Mouse (Mus musculus): ENCODE data around the gene Psap. TPM values are rescaled to one million over a fixed set of nuclear protein-coding genes. Genes with fewer than 3 reads are reported as not detected.

Gene Psap
- polyA plus RNA-seq, 1 experiment from 2014 or later, result 223 TPM

GRCm38 (mm10) chr10:60349056-60349455 is 71.6 kb downstream of the Psap start:
- H3K4me3 ChIP-seq (replicated peaks; ENCODE audit: low read length), result no peak overlapping the region
- no peaks in the 10 kb centered on the region for H3K9me3 ChIP-seq (ENCODE audit: control insufficient read depth, low read length)
- H3K9ac ChIP-seq (replicated peaks; ENCODE audit: low read depth, low read length), result no peak overlapping the region
- peaks cover 6% of the 10 kb centered on the region; the same call in 1 of the 2 replicates for H3K27me3 ChIP-seq (replicated peaks; ENCODE audit: control insufficient read depth, insufficient read depth, low read length)
- no peaks in the 10 kb centered on the region for H3K36me3 ChIP-seq (ENCODE audit: control insufficient read depth, insufficient read depth)
- peaks cover 6% of the 10 kb centered on the region for H3K4me1 ChIP-seq (replicated peaks; ENCODE audit: control insufficient read depth, insufficient read depth, low read length)
- no peak for ATAC-seq
- 46% methylated on average over 6 of the region's 6 CpGs for WGBS
- no peak overlapping the region for H3K27ac ChIP-seq (ENCODE audit: low read length)
- no peak overlapping the region for H3K4me2 ChIP-seq (ENCODE audit: low read length)

- no peaks in the 10 kb centered on the region for H3K9me3 ChIP-seq (ENCODE audit: control insufficient read depth, low read length)
- H3K27me3 ChIP-seq (replicated peaks; ENCODE audit: control insufficient read depth, insufficient read depth, low read length), result peaks cover 6% of the 10 kb centered on the region; the same call in 1 of the 2 replicates
- peaks cover 6% of the 10 kb centered on the region for H3K4me1 ChIP-seq (replicated peaks; ENCODE audit: control insufficient read depth, insufficient read depth, low read length)
- no peak overlapping the region for H3K4me2 ChIP-seq (ENCODE audit: low read length)
- no peak overlapping the region for H3K9ac ChIP-seq (replicated peaks; ENCODE audit: low read depth, low read length)
- H3K36me3 ChIP-seq (ENCODE audit: control insufficient read depth, insufficient read depth), result no peaks in the 10 kb centered on the region
- WGBS, result 91% methylated on average over 5 of the region's 5 CpGs
- no peak for ATAC-seq
- no peak overlapping the region for H3K4me3 ChIP-seq (replicated peaks; ENCODE audit: low read length)
- H3K27ac ChIP-seq (ENCODE audit: low read length), result no peak overlapping the region
Measured at GRCm38 (mm10) chr10:60349644-60350043, 72.2 kb downstream of the Psap start.

GRCm38 (mm10) chr10:60350077-60350804 is 72.8 kb downstream of the Psap start:
- Histone ChIP-seq H3K9ac (replicated peaks; ENCODE audit: low read depth, low read length) (no peak overlapping the region), H3K9me3 (ENCODE audit: control insufficient read depth, low read length) (no peaks in the 10 kb centered on the region), H3K36me3 (ENCODE audit: control insufficient read depth, insufficient read depth) (no peaks in the 10 kb centered on the region), H3K27me3 (replicated peaks; ENCODE audit: control insufficient read depth, insufficient read depth, low read length) (peaks cover 6% of the 10 kb centered on the region; the same call in 1 of the 2 replicates), H3K27ac (ENCODE audit: low read length) (no peak overlapping the region), H3K4me1 (replicated peaks; ENCODE audit: control insufficient read depth, insufficient read depth, low read length) (peaks cover 6% of the 10 kb centered on the region), H3K4me3 (replicated peaks; ENCODE audit: low read length) (no peak overlapping the region), H3K4me2 (ENCODE audit: low read length) (no peak overlapping the region)
- no peak for ATAC-seq
- 44% methylated on average over 5 of the region's 5 CpGs for WGBS

- no peak overlapping the region for H3K27ac ChIP-seq (ENCODE audit: low read length)
- no peaks in the 10 kb centered on the region for H3K9me3 ChIP-seq (ENCODE audit: control insufficient read depth, low read length)
- H3K4me2 ChIP-seq (ENCODE audit: low read length), result no peak overlapping the region
- H3K4me3 ChIP-seq (replicated peaks; ENCODE audit: low read length), result no peak overlapping the region
- peaks cover 6% of the 10 kb centered on the region for H3K4me1 ChIP-seq (replicated peaks; ENCODE audit: control insufficient read depth, insufficient read depth, low read length)
- ATAC-seq, result no peak
- no peak overlapping the region for H3K9ac ChIP-seq (replicated peaks; ENCODE audit: low read depth, low read length)
- H3K27me3 ChIP-seq (replicated peaks; ENCODE audit: control insufficient read depth, insufficient read depth, low read length), result peaks cover 6% of the 10 kb centered on the region; the same call in 1 of the 2 replicates
- WGBS, result 40% methylated on average over 3 of the region's 3 CpGs
- H3K36me3 ChIP-seq (ENCODE audit: control insufficient read depth, insufficient read depth), result no peaks in the 10 kb centered on the region
Measured at GRCm38 (mm10) chr10:60350805-60351167, 73.4 kb downstream of the Psap start.

GRCm38 (mm10) chr10:60351248-60351647 is 73.8 kb downstream of the Psap start:
- Histone ChIP-seq H3K4me2 (ENCODE audit: low read length) (no peak overlapping the region), H3K36me3 (ENCODE audit: control insufficient read depth, insufficient read depth) (no peaks in the 10 kb centered on the region), H3K9ac (replicated peaks; ENCODE audit: low read depth, low read length) (no peak overlapping the region), H3K27ac (ENCODE audit: low read length) (no peak overlapping the region), H3K27me3 (replicated peaks; ENCODE audit: control insufficient read depth, insufficient read depth, low read length) (peaks cover 6% of the 10 kb centered on the region; the same call in 1 of the 2 replicates), H3K9me3 (ENCODE audit: control insufficient read depth, low read length) (no peaks in the 10 kb centered on the region), H3K4me3 (replicated peaks; ENCODE audit: low read length) (no peak overlapping the region), H3K4me1 (replicated peaks; ENCODE audit: control insufficient read depth, insufficient read depth, low read length) (peaks cover 6% of the 10 kb centered on the region)
- WGBS, result 18% methylated on average over 3 of the region's 3 CpGs
- ATAC-seq, result no peak

GRCm38 (mm10) chr10:60351761-60352455 is 74.5 kb downstream of the Psap start:
- H3K9me3 ChIP-seq (ENCODE audit: control insufficient read depth, low read length), result no peaks in the 10 kb centered on the region
- no peak overlapping the region for H3K27ac ChIP-seq (ENCODE audit: low read length)

More at GRCm38 (mm10) chr10:60351761-60352455, 74.5 kb downstream of the Psap start:
- Histone ChIP-seq H3K4me2 (ENCODE audit: low read length) (no peak overlapping the region), H3K4me1 (replicated peaks; ENCODE audit: control insufficient read depth, insufficient read depth, low read length) (no peaks in the 10 kb centered on the region), H3K27me3 (replicated peaks; ENCODE audit: control insufficient read depth, insufficient read depth, low read length) (no peaks in the 10 kb centered on the region), H3K4me3 (replicated peaks; ENCODE audit: low read length) (no peak overlapping the region), H3K9ac (replicated peaks; ENCODE audit: low read depth, low read length) (no peak overlapping the region), H3K36me3 (ENCODE audit: control insufficient read depth, insufficient read depth) (no peaks in the 10 kb centered on the region)
- no peak for ATAC-seq
- 45% methylated on average over 7 of the region's 7 CpGs for WGBS

Other genes with a start within 250 kb of the Psap start
- 52.6 and 68.6 TPM in 2 replicates for gene Spock2, start 171.4 kb upstream of the Psap start, polyA plus RNA-seq (2015; fragmentation: Nextera tagmentation; extraction: Ambion mirVana)
- 0.83 and 0.90 TPM in 2 replicates for gene Chst3, start 58.4 kb upstream of the Psap start, polyA plus RNA-seq (2015; fragmentation: Nextera tagmentation; extraction: Ambion mirVana)
- gene Vsir, start 69.2 kb downstream of the Psap start, polyA plus RNA-seq (2015; fragmentation: Nextera tagmentation; extraction: Ambion mirVana), result 1.9 and 2.8 TPM in 2 replicates
- 5.2 and 5.7 TPM in 2 replicates for gene Gm17455, start 122.1 kb downstream of the Psap start, polyA plus RNA-seq (2015; fragmentation: Nextera tagmentation; extraction: Ambion mirVana)